Mouse (Mus musculus): Measurements from ENCODE around the gene Gm5142. TPM values are rescaled to one million over a fixed set of nuclear protein-coding genes. Genes with fewer than 3 reads are reported as not detected.
A peak's percentile ranks its signal among the peaks of the same experiment; 100 is the strongest.

Gm5142 gene
- polyA plus RNA-seq, 1 experiment: not detected

GRCm38 (mm10) chr14:59114281-59114680 is 64.3 kb downstream of the Gm5142 start:
- peak; percentile 26; the same call in 1 of the 2 replicates for TF ChIP-seq CTCF (IDR thresholded peaks at IDR 0.05; ENCODE audit: borderline replicate concordance, insufficient read depth, low read depth, low read length)
- no peak for TF ChIP-seq POLR2A (IDR thresholded peaks at IDR 0.05; ENCODE audit: borderline replicate concordance, insufficient read depth, low read length)
- Histone ChIP-seq H3K4me1 (ENCODE audit: control insufficient read depth, insufficient read depth, low read length) (no peaks in the 10 kb centered on the region), H3K27me3 (ENCODE audit: control insufficient read depth, insufficient read depth, low read length) (no peaks in the 10 kb centered on the region), H3K27ac (ENCODE audit: insufficient read depth, low read length) (no peak overlapping the region), H3K4me3 (replicated peaks; ENCODE audit: insufficient read depth, low read depth, low read length) (no peak overlapping the region)
- peak in 1 of 2 experiments; percentile 3 for DNase-seq
- WGBS: 0% methylated on average over 2 of the region's 2 CpGs

Other genes starting within 250 kb of the Gm5142 start
- not detected in 2 replicates for gene 1700129C05Rik, start 35.9 kb downstream of the Gm5142 start, polyA plus RNA-seq (2012; rRNA removed)
- 51.1 and 54.4 TPM in 2 replicates for gene Rcbtb1, start 22.5 kb upstream of the Gm5142 start, polyA plus RNA-seq (2012; rRNA removed)
- not detected in 2 replicates for gene Gm6904, start 81.5 kb upstream of the Gm5142 start, polyA plus RNA-seq (2012; rRNA removed)
- not detected in 2 replicates for gene Phf11a, start 118.8 kb upstream of the Gm5142 start, polyA plus RNA-seq (2012; rRNA removed)
- 0.21 TPM in 1 of 2 replicates, not detected in the other for gene Phf11b, start 162.6 kb upstream of the Gm5142 start, polyA plus RNA-seq (2012; rRNA removed)
- gene Phf11d, start 186.7 kb upstream of the Gm5142 start, polyA plus RNA-seq (2012; rRNA removed): 0.49 and 0.95 TPM in 2 replicates
- gene Phf11c, start 216.6 kb upstream of the Gm5142 start, polyA plus RNA-seq (2012; rRNA removed): 0.65 and 0.67 TPM in 2 replicates